Mouse (Mus musculus): ENCODE measurements at regions not wholly inside any gene's neighbourhood (a gene's known extent, or its start where the extent isn't known, plus 50 kb on each side); places are given as distances from the start of the nearest gene placed in this dataset.

GRCm38 (mm10) chr6:120614526-120614925, 51.6 kb upstream of the Cecr2 start:
- no peak for DNase-seq (ENCODE audit: low spot score)
- TF ChIP-seq POLR2AphosphoS5 (IDR thresholded peaks at IDR 0.05; ENCODE audit: insufficient replicate concordance, low read depth, low read length) (no peak), TAL1 (conservative IDR thresholded peaks at IDR 0.05; ENCODE audit: low read depth, low read length) (no peak)
- no peaks in the 10 kb centered on the region for H3K36me3 ChIP-seq (replicated peaks)
- ATAC-seq (ENCODE audit: extremely low read depth, insufficient number of reproducible peaks, low FRiP score, poor library complexity, severe bottlenecking), result no peak
- H3K9me3 ChIP-seq (replicated peaks), result no peaks in the 10 kb centered on the region
- H3K27me3 ChIP-seq (ENCODE audit: insufficient read depth, low read length), result peaks cover 17% of the 10 kb centered on the region
- H3K4me3 ChIP-seq (ENCODE audit: low read depth, low read length), result no peak overlapping the region
- peaks cover 4% of the 10 kb centered on the region; the same call in 1 of the 2 replicates for H3K4me1 ChIP-seq (ENCODE audit: insufficient read depth, low read depth, low read length)

GRCm38 (mm10) chr6:120612346-120612745, 53.8 kb upstream of the Cecr2 start:
- TF ChIP-seq POLR2AphosphoS5 (IDR thresholded peaks at IDR 0.05; ENCODE audit: insufficient replicate concordance, low read depth, low read length) (no peak), TAL1 (conservative IDR thresholded peaks at IDR 0.05; ENCODE audit: low read depth, low read length) (no peak)
- peaks cover 21% of the 10 kb centered on the region for H3K27me3 ChIP-seq (ENCODE audit: insufficient read depth, low read length)
- no peaks in the 10 kb centered on the region for H3K36me3 ChIP-seq (replicated peaks)
- no peaks in the 10 kb centered on the region for H3K4me1 ChIP-seq (ENCODE audit: insufficient read depth, low read depth, low read length)
- DNase-seq (ENCODE audit: low spot score), result no peak
- no peak for ATAC-seq (ENCODE audit: extremely low read depth, insufficient number of reproducible peaks, low FRiP score, poor library complexity, severe bottlenecking)
- H3K4me3 ChIP-seq (ENCODE audit: low read depth, low read length), result no peak overlapping the region
- no peaks in the 10 kb centered on the region for H3K9me3 ChIP-seq (replicated peaks)

- peaks cover 10% of the 10 kb centered on the region for H3K4me1 ChIP-seq (ENCODE audit: insufficient read depth, low read depth, low read length)
- peaks cover 13% of the 10 kb centered on the region for H3K27me3 ChIP-seq (ENCODE audit: insufficient read depth, low read length)
- TF ChIP-seq CTCF (IDR thresholded peaks at IDR 0.05; ENCODE audit: low read depth, low read length) (no peak), POLR2AphosphoS5 (IDR thresholded peaks at IDR 0.05; ENCODE audit: insufficient replicate concordance, low read depth, low read length) (no peak), GATA2 (IDR thresholded peaks at IDR 0.05; ENCODE audit: borderline replicate concordance, low read depth, low read length) (no peak), TAL1 (conservative IDR thresholded peaks at IDR 0.05; ENCODE audit: low read depth, low read length) (no peak), GATA1 (IDR thresholded peaks at IDR 0.05; ENCODE audit: borderline replicate concordance, low read length) (no peak)
- H3K4me3 ChIP-seq (ENCODE audit: low read depth, low read length), result no peak overlapping the region
- no peaks in the 10 kb centered on the region for H3K9me3 ChIP-seq (replicated peaks)
- no peaks in the 10 kb centered on the region for H3K36me3 ChIP-seq (replicated peaks)
- ATAC-seq (ENCODE audit: extremely low read depth, insufficient number of reproducible peaks, low FRiP score, poor library complexity, severe bottlenecking) (no peak), DNase-seq (ENCODE audit: low spot score) (no peak)
These were observed 56.3 kb upstream of the Cecr2 start for GRCm38 (mm10) chr6:120609858-120610257.

- no peak for ATAC-seq (ENCODE audit: extremely low read depth, insufficient number of reproducible peaks, low FRiP score, poor library complexity, severe bottlenecking)
- H3K36me3 ChIP-seq (replicated peaks), result no peaks in the 10 kb centered on the region
- TF ChIP-seq POLR2AphosphoS5 (IDR thresholded peaks at IDR 0.05; ENCODE audit: insufficient replicate concordance, low read depth, low read length), result no peak
- TF ChIP-seq GATA1 (IDR thresholded peaks at IDR 0.05; ENCODE audit: borderline replicate concordance, low read length), result no peak
- TF ChIP-seq CTCF (IDR thresholded peaks at IDR 0.05; ENCODE audit: low read depth, low read length), result no peak
- TF ChIP-seq GATA2 (IDR thresholded peaks at IDR 0.05; ENCODE audit: borderline replicate concordance, low read depth, low read length), result no peak
- TF ChIP-seq TAL1 (conservative IDR thresholded peaks at IDR 0.05; ENCODE audit: low read depth, low read length), result no peak
- no peak overlapping the region for H3K4me3 ChIP-seq (ENCODE audit: low read depth, low read length)
- peaks cover 28% of the 10 kb centered on the region for H3K4me1 ChIP-seq (ENCODE audit: insufficient read depth, low read depth, low read length)
- peaks cover 7% of the 10 kb centered on the region for H3K27me3 ChIP-seq (ENCODE audit: insufficient read depth, low read length)
- DNase-seq (ENCODE audit: low spot score), result no peak
- no peaks in the 10 kb centered on the region for H3K9me3 ChIP-seq (replicated peaks)
These were observed 60.7 kb upstream of the Cecr2 start for GRCm38 (mm10) chr6:120605471-120605870.

- no peaks in the 10 kb centered on the region for H3K36me3 ChIP-seq (replicated peaks)
- TF ChIP-seq TAL1 (conservative IDR thresholded peaks at IDR 0.05; ENCODE audit: low read depth, low read length) (peak; percentile 37; the same call in 1 of the 2 replicates), GATA1 (IDR thresholded peaks at IDR 0.05; ENCODE audit: borderline replicate concordance, low read length) (no peak)
- peaks cover 28% of the 10 kb centered on the region for H3K4me1 ChIP-seq (ENCODE audit: insufficient read depth, low read depth, low read length)
- H3K27me3 ChIP-seq (ENCODE audit: insufficient read depth, low read length), result peaks cover 3% of the 10 kb centered on the region
- peak; percentile 79 for ATAC-seq (ENCODE audit: extremely low read depth, insufficient number of reproducible peaks, low FRiP score, poor library complexity, severe bottlenecking)
- H3K9me3 ChIP-seq (replicated peaks), result no peaks in the 10 kb centered on the region
- DNase-seq (ENCODE audit: low spot score), result peak; percentile 36
- H3K4me3 ChIP-seq (ENCODE audit: low read depth, low read length), result no peak overlapping the region; the same call in 1 of the 2 replicates
These were observed 61.9 kb upstream of the Cecr2 start for GRCm38 (mm10) chr6:120604020-120604958.

GRCm38 (mm10) chr6:120603454-120603853, 62.7 kb upstream of the Cecr2 start:
- no peak for ATAC-seq (ENCODE audit: extremely low read depth, insufficient number of reproducible peaks, low FRiP score, poor library complexity, severe bottlenecking)
- Histone ChIP-seq H3K9me3 (replicated peaks) (no peaks in the 10 kb centered on the region), H3K4me3 (ENCODE audit: low read depth, low read length) (no peak overlapping the region), H3K36me3 (replicated peaks) (no peaks in the 10 kb centered on the region), H3K4me1 (ENCODE audit: insufficient read depth, low read depth, low read length) (peaks cover 28% of the 10 kb centered on the region), H3K27me3 (ENCODE audit: insufficient read depth, low read length) (peaks cover 3% of the 10 kb centered on the region; the same call in 1 of the 2 replicates)
- DNase-seq (ENCODE audit: low spot score), result no peak
- no peak for TF ChIP-seq POLR2AphosphoS5 (IDR thresholded peaks at IDR 0.05; ENCODE audit: insufficient replicate concordance, low read depth, low read length)
- TF ChIP-seq CTCF (IDR thresholded peaks at IDR 0.05; ENCODE audit: low read depth, low read length), result peak; percentile 30
